Mouse (Mus musculus) heart, embryonic 14.5 days (tissue): Measurements from ENCODE around the gene Galnt17. TPM values are rescaled to one million over a fixed set of nuclear protein-coding genes. Genes with fewer than 3 reads are reported as not detected.

Experiments used
- ATAC-seq: fragments of 200-750 bp; cut with Nextera tagmentation; 2 replicates; pipeline ENCODE4 v1.8.0; 2017; ENCODE audit warnings: low read depth, moderate TSS enrichment; ENCODE audit not compliant: insufficient number of reproducible peaks, insufficient read depth, low FRiP score
- H3K27ac ChIP-seq, 2 experiments: fragments of 200-500 bp in 1 of 2; fragments of 300-500 bp in 1 of 2; sonication (generic) in 1 of 2; replicated peaks in 1 of 2; 2 replicates each; pipeline ENCODE4 v1.5.1; 2012 to 2014; ENCODE audit warnings: low read depth in 2 of 2, low read length in 2 of 2, control low read depth in 1 of 2, mild to moderate bottlenecking in 1 of 2, mixed read lengths in 1 of 2; ENCODE audit not compliant: control insufficient read depth in 1 of 2, insufficient read depth in 1 of 2
- H3K27me3 ChIP-seq: fragments of 300-500 bp; sonication (generic); 2 replicates; pipeline ENCODE4 v1.6.1; 2014; ENCODE audit warnings: mild to moderate bottlenecking, low read length, control low read depth; ENCODE audit not compliant: control insufficient read depth, insufficient read depth
- H3K36me3 ChIP-seq: fragments of 300-500 bp; sonication (generic); 2 replicates; pipeline ENCODE4 v1.6.1; 2014; ENCODE audit warnings: mild to moderate bottlenecking, control low read depth, low read length, mixed read lengths; ENCODE audit not compliant: control insufficient read depth, insufficient read depth
- H3K4me1 ChIP-seq, 2 experiments: fragments of 200-500 bp in 1 of 2; fragments of 300-500 bp in 1 of 2; sonication (generic) in 1 of 2; 2 replicates each; pipeline ENCODE4 v1.6.1; 2012 to 2014; ENCODE audit warnings: low read length in 2 of 2, control low read depth in 1 of 2, mixed read lengths in 1 of 2; ENCODE audit not compliant: control insufficient read depth in 2 of 2, insufficient read depth in 2 of 2
- H3K4me2 ChIP-seq: fragments of 300-500 bp; sonication (generic); 2 replicates; pipeline ENCODE4 v1.6.1; 2014; ENCODE audit warnings: mild to moderate bottlenecking, low read length
- H3K4me3 ChIP-seq, 2 experiments: fragments of 200-500 bp in 1 of 2; fragments of 300-500 bp in 1 of 2; sonication (generic) in 1 of 2; 2 replicates each; pipeline ENCODE4 v1.5.1; 2012 to 2014; ENCODE audit warnings: low read length in 2 of 2, mild to moderate bottlenecking in 2 of 2, control low read depth in 1 of 2, low read depth in 1 of 2, moderate library complexity in 1 of 2; ENCODE audit not compliant: control insufficient read depth in 1 of 2, insufficient read depth in 1 of 2
- H3K9ac ChIP-seq: fragments of 300-500 bp; sonication (generic); 2 replicates; pipeline ENCODE4 v1.6.1; 2014; ENCODE audit warnings: mild to moderate bottlenecking, low read length
- H3K9me3 ChIP-seq: fragments of 300-500 bp; sonication (generic); 2 replicates; pipeline ENCODE4 v1.6.1; 2016; ENCODE audit warnings: low read length, control low read depth; ENCODE audit not compliant: control insufficient read depth
- WGBS: fragments of 180-500 bp; shearing (Covaris S2); extraction: QIAGEN DNeasy Blood & Tissue Kit; methylation state at CpG from one replicate; pipeline ENCODE4 v1.1.7; 2014; 5-methylcytosine and 5-hydroxymethylcytosine counted together
- polyA plus RNA-seq: library from polyadenylated mRNA; unstranded; fragments of >200 nt; fragmentation: Nextera tagmentation; extraction: Ambion mirVana; gene quantifications from 2 replicates; pipeline ENCODE4 v1.2.1, GENCODE M21; 2014

The Galnt17 gene
- polyA plus RNA-seq, 1 experiment from 2014 or later: 1.6 TPM

DNA sequence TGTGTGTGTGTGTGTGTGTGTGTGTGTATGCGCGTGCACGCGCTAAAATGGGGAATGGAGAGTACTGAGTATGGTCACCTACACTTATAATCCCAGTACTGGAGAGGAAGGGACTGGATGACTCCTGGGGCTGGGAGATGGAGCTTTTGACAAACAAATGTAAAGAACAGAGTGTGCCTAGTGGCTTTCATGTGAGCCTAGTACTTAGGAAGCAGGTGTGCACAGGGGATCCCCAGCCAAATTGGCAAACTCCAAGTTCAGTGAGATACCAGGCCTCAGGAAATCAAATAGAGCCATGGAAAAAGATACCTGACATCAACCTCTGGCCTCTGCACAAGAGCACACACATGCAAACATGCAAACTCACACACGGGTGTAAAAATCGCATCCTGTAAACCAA is 61.7 kb downstream of the Galnt17 start:
- ATAC-seq: no peak
- no peaks in the 10 kb centered on the region for H3K27me3 ChIP-seq
- no peaks in the 10 kb centered on the region for H3K36me3 ChIP-seq
- no peak overlapping the region for H3K9ac ChIP-seq
- H3K4me1 ChIP-seq: peaks cover 10 to 19% of the 10 kb centered on the region in 2 experiments
- H3K27ac ChIP-seq: no peak overlapping the region
- no peak overlapping the region for H3K4me2 ChIP-seq
- H3K4me3 ChIP-seq: no peak overlapping the region
- H3K9me3 ChIP-seq: no peaks in the 10 kb centered on the region; the same call in 1 of the 2 replicates
- 99% methylated on average over 6 of the region's 6 CpGs for WGBS

DNA sequence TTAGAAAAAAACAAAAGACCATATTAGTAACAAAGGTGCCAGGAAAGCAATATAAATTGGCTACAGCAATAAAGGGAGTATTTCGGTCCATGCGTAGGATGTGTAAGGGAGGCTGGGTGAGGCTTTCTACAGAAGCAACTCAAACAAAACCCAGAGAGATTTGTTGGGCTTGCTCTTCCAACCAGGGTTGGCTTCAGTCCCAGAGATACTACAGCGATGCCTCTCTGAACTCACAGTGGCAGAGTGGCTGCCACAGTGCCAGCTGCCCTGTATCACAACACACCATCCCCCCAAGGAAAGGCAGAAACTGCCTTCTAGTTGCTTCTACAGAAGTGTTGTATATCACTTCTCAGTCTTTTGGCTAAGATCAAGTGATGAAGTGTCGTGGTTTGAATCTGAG is 66.6 kb downstream of the Galnt17 start:
- Histone ChIP-seq H3K4me2 (no peak overlapping the region), H3K4me3 (no peak overlapping the region), H3K27ac (no peak overlapping the region), H3K4me1 (peaks cover 2 to 3% of the 10 kb centered on the region in 2 experiments; a peak in 2 of 4 replicates), H3K9me3 (no peaks in the 10 kb centered on the region), H3K27me3 (no peaks in the 10 kb centered on the region), H3K36me3 (no peaks in the 10 kb centered on the region), H3K9ac (no peak overlapping the region)
- ATAC-seq: no peak
- WGBS: 55% methylated on average over 4 of the region's 4 CpGs

DNA sequence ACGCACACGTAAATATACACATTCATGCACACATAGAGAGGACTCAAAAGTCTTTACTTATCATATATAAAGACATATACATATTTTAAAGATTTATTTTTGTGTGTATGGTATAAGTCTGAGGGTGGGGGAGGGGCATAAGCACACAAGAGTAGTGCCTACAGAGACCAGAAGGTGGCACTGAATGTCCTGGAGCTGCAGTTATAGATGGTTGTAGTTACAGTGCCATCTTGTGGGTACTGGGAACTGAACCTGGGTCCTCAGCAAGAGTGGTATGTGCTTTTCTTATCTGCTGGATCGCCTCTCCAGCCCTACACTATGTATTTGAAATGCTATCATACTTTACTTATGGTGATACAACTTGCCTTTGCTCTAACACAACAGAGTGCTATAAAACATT is 68.5 kb downstream of the Galnt17 start:
- 90% methylated on average over 3 of the region's 3 CpGs for WGBS

DNA sequence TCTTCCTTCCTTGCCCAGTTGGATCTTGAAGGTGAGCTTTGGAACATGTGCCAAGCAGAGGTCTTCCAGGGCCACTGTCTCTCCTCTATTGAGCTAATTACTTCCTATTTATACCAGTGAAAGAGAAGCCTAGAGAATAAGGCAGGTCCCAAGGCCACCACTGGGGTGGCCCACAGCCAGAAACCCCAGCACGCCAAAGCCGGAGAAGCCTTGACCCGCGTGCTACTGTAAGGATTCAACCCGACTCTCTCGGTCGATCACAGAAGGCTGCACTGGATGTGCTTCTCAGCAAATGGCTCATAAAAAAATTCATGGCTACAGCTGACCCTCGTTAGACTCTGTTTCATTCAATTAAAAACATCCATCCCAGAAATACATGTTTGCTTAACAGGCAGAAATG is 71.4 kb downstream of the Galnt17 start:
- WGBS: 95% methylated on average over 8 of the region's 8 CpGs

More for the DNA sequence above, 68.5 kb downstream of the Galnt17 start:
- no peaks in the 10 kb centered on the region for H3K36me3 ChIP-seq
- H3K9ac ChIP-seq: no peak overlapping the region
- no peak for ATAC-seq
- no peak overlapping the region for H3K27ac ChIP-seq
- no peak overlapping the region for H3K4me3 ChIP-seq
- no peaks in the 10 kb centered on the region for H3K27me3 ChIP-seq
- no peaks in the 10 kb centered on the region for H3K9me3 ChIP-seq
- no peak overlapping the region for H3K4me2 ChIP-seq
- H3K4me1 ChIP-seq: peaks cover 2 to 3% of the 10 kb centered on the region in 2 experiments; a peak in 2 of 4 replicates

DNA sequence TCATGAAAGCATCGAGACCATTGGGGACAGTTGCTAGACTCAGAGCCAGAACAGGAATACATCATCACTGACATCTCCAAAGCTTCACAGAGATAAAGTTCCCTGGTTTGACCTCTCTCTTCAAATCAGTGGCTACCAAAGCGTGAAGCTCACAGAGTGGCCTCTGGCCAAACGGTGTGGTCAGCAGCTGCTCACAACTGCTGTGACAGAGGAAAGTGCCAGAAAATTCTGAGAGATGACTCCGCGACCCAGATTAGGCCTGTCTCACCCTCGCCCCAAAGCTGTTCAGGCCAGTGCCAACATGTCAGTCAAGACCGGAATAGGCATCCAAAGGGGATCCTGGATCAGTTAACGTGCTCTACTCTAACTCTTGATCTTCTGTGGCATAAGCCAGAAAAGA is 74.5 kb downstream of the Galnt17 start:
- Histone ChIP-seq H3K36me3 (no peaks in the 10 kb centered on the region), H3K27me3 (no peaks in the 10 kb centered on the region), H3K9me3 (no peaks in the 10 kb centered on the region), H3K4me3 (no peak overlapping the region), H3K27ac (no peak overlapping the region), H3K4me2 (no peak overlapping the region), H3K9ac (no peak overlapping the region), H3K4me1 (peaks cover 17 to 26% of the 10 kb centered on the region in 2 experiments)
- ATAC-seq: no peak
- 79% methylated on average over 8 of the region's 8 CpGs for WGBS

More for the DNA sequence above, 71.4 kb downstream of the Galnt17 start:
- peaks cover 2% of the 10 kb centered on the region in 2 experiments; a peak in 2 of 4 replicates for H3K4me1 ChIP-seq
- H3K36me3 ChIP-seq: no peaks in the 10 kb centered on the region
- H3K9ac ChIP-seq: no peak overlapping the region
- no peaks in the 10 kb centered on the region for H3K9me3 ChIP-seq
- no peak overlapping the region for H3K4me3 ChIP-seq
- H3K4me2 ChIP-seq: no peak overlapping the region
- H3K27ac ChIP-seq: no peak overlapping the region
- ATAC-seq: no peak
- H3K27me3 ChIP-seq: no peaks in the 10 kb centered on the region

DNA sequence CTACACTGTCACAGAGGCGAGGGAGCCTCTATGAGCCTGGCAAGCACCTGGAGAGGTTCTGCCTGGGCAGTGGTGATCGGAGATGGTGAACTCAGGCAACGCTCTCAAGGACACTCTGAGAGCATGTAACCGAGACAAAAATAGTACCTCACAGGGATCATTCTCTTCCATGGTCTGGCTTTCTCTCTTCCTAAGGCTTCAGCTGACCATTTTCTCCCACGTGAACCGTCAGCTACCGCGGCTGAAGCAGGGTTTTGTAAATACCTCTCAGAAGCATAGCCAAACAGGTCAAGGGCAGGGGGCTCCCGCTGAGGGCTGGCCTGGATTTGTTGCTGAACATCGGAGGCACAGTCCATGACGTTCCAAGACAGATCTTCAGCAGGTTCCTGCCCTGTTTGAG is 77.2 kb downstream of the Galnt17 start:
- H3K27ac ChIP-seq: peak overlapping the region; percentile 88 to 94
- peaks cover 17 to 28% of the 10 kb centered on the region in 2 experiments for H3K4me1 ChIP-seq
- H3K9ac ChIP-seq: 0 out of 2 replicates have a peak overlapping the region, but pooled peaks have one; percentile 25
- H3K27me3 ChIP-seq: no peaks in the 10 kb centered on the region
- WGBS: 32% methylated on average over 11 of the region's 11 CpGs
- H3K4me3 ChIP-seq: no peak overlapping the region
- peak overlapping the region; percentile 29 for H3K4me2 ChIP-seq
- H3K36me3 ChIP-seq: no peaks in the 10 kb centered on the region
- ATAC-seq: peak; percentile 43; the same call in 1 of the 2 replicates
- no peaks in the 10 kb centered on the region for H3K9me3 ChIP-seq

DNA sequence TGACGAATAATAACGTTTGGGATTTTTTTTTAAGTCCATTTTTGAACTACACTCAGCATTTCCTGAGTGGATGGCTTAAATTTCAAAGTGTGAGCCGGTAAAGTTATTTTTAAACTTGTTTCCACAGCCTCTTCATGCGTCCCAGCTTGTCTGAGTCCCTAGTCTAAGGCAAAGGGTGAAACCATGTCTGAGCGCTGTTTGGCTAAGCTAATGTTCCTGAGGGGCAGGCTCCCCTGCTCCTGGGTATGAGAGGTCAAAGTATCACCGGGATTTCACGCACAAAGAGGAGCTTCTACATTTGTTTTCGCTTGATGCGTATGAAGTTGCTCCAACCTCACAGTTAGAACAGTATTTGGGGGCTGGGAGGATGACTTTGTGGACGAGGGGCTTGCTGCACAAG is 78.6 kb downstream of the Galnt17 start:
- Histone ChIP-seq H3K4me3 (no peak overlapping the region), H3K9me3 (no peaks in the 10 kb centered on the region), H3K4me2 (no peak overlapping the region), H3K4me1 (peaks cover 17 to 28% of the 10 kb centered on the region in 2 experiments), H3K27me3 (no peaks in the 10 kb centered on the region), H3K27ac (peak overlapping the region; percentile 64 to 79), H3K9ac (no peak overlapping the region), H3K36me3 (no peaks in the 10 kb centered on the region)
- WGBS: 52% methylated on average over 10 of the region's 10 CpGs
- no peak for ATAC-seq

DNA sequence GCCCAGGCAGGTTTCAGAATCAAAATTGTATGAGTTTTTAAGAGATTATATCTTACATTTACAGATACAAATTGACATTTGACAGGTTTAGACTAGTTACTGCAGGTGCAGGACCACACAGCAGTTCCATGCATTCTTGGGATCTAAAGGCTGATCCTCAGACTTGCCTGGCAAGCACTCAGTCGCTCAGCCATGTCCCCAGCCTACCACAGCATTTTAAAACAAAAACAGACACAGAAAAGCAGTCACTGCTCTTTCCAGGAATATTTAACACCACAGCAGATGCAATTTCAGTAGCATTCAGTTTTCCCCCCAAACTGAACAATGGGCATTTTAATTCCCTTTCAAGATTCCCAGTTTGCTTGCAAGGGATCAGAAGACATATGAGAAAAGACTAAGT is 84.9 kb downstream of the Galnt17 start:
- no peak overlapping the region for H3K9ac ChIP-seq
- no peak overlapping the region for H3K4me3 ChIP-seq
- H3K36me3 ChIP-seq: no peaks in the 10 kb centered on the region
- no peak for ATAC-seq
- WGBS: 90% methylated on average over 1 of the region's 1 CpGs
- H3K4me2 ChIP-seq: no peak overlapping the region
- no peaks in the 10 kb centered on the region for H3K27me3 ChIP-seq
- H3K9me3 ChIP-seq: no peaks in the 10 kb centered on the region
- no peaks in the 10 kb centered on the region for H3K4me1 ChIP-seq
- H3K27ac ChIP-seq: no peak overlapping the region
